Mouse (Mus musculus) forebrain, postnatal 0 days (tissue): ENCODE measurements at regions not wholly inside any gene's neighbourhood (a gene's known extent, or its start where the extent isn't known, plus 50 kb on each side); places are given as distances from the start of the nearest gene placed in this dataset.
A peak's percentile ranks its signal among the peaks of the same experiment; 100 is the strongest.

Experiments used
- ATAC-seq: fragments of 200-750 bp; cut with Nextera tagmentation; 2 replicates; pipeline ENCODE4 v1.8.0; 2017; ENCODE audit warnings: mild to moderate bottlenecking, moderate library complexity
- DNase-seq: peaks from one replicate; pipeline ENCODE4 v3.0.0-alpha.2; 2015
- H3K27ac ChIP-seq: fragments of 300-500 bp; sonication (generic); 2 replicates; pipeline ENCODE4 v1.5.1; 2014; ENCODE audit warnings: low read depth, mild to moderate bottlenecking, antibody characterized with exemption, low read length, moderate library complexity, mixed read lengths
- H3K27me3 ChIP-seq: fragments of 300-500 bp; sonication (generic); 2 replicates; pipeline ENCODE4 v1.6.1; 2014; ENCODE audit warnings: mild to moderate bottlenecking, low read length, mixed read lengths; ENCODE audit not compliant: insufficient read depth
- H3K36me3 ChIP-seq: fragments of 300-500 bp; sonication (generic); 2 replicates; pipeline ENCODE4 v1.6.1; 2014; ENCODE audit warnings: mild to moderate bottlenecking, moderate library complexity; ENCODE audit not compliant: insufficient read depth
- H3K4me1 ChIP-seq: fragments of 300-500 bp; sonication (generic); 2 replicates; pipeline ENCODE4 v1.6.1; 2014; ENCODE audit warnings: antibody characterized with exemption; ENCODE audit not compliant: insufficient read depth
- H3K4me2 ChIP-seq: fragments of 300-500 bp; sonication (generic); 2 replicates; pipeline ENCODE4 v1.6.1; 2014; ENCODE audit warnings: low read depth, mild to moderate bottlenecking, moderate library complexity
- H3K4me3 ChIP-seq: fragments of 300-500 bp; sonication (generic); 2 replicates; pipeline ENCODE4 v1.5.1; 2014; ENCODE audit warnings: low read depth, low read length, mixed read lengths
- H3K9ac ChIP-seq: fragments of 300-500 bp; sonication (generic); 2 replicates; pipeline ENCODE4 v1.6.1; 2014; ENCODE audit warnings: mild to moderate bottlenecking
- H3K9me3 ChIP-seq: fragments of 300-500 bp; sonication (generic); 2 replicates; pipeline ENCODE4 v1.6.1; 2016; ENCODE audit warnings: low read length
- CTCF ChIP-seq: sonication (generic); IDR thresholded peaks from 2 replicates; pipeline ENCODE4 v1.5.1; 2016; ENCODE audit warnings: antibody characterized with exemption, control low read depth, low read depth
- WGBS: fragments of 180-500 bp; shearing (Covaris S2); extraction: QIAGEN DNeasy Blood & Tissue Kit; methylation state at CpG from one replicate; pipeline ENCODE4 v1.1.7; 2014; 5-methylcytosine and 5-hydroxymethylcytosine counted together

GRCm38 (mm10) chr6:31313869-31314470 lies 84.6 kb upstream of the Mkln1 start:
- no peak for TF ChIP-seq CTCF
- no peak for DNase-seq
- Histone ChIP-seq H3K27ac (no peak overlapping the region), H3K9ac (no peak overlapping the region), H3K36me3 (no peaks in the 10 kb centered on the region), H3K4me1 (no peaks in the 10 kb centered on the region), H3K4me2 (no peak overlapping the region), H3K4me3 (no peak overlapping the region), H3K27me3 (0 out of 2 replicates have a peak, but pooled peaks cover 4% of the 10 kb centered on the region), H3K9me3 (no peaks in the 10 kb centered on the region)
- no peak for ATAC-seq
- 68% methylated on average over 5 of the region's 5 CpGs for WGBS

- H3K9ac ChIP-seq: no peak overlapping the region
- TF ChIP-seq CTCF: no peak
- H3K27me3 ChIP-seq: 0 out of 2 replicates have a peak, but pooled peaks cover 5% of the 10 kb centered on the region
- H3K9me3 ChIP-seq: no peaks in the 10 kb centered on the region
- H3K4me3 ChIP-seq: no peak overlapping the region
- H3K4me1 ChIP-seq: no peaks in the 10 kb centered on the region
- ATAC-seq (no peak), DNase-seq (no peak)
- peak overlapping the region; percentile 27 for H3K4me2 ChIP-seq
- no peaks in the 10 kb centered on the region for H3K36me3 ChIP-seq
- 11% methylated on average over 12 of the region's 12 CpGs for WGBS
- no peak overlapping the region for H3K27ac ChIP-seq
These were observed 80.8 kb upstream of the Mkln1 start for GRCm38 (mm10) chr6:31317741-31318225.

GRCm38 (mm10) chr6:31318506-31318905 lies 80.0 kb upstream of the Mkln1 start:
- TF ChIP-seq CTCF: peak; percentile 29

GRCm38 (mm10) chr6:31319431-31319830 lies 79.1 kb upstream of the Mkln1 start:
- 0 out of 2 replicates have a peak, but pooled peaks cover under 1% of the 10 kb centered on the region for H3K4me1 ChIP-seq
- no peak overlapping the region for H3K4me2 ChIP-seq
- H3K27me3 ChIP-seq: 0 out of 2 replicates have a peak, but pooled peaks cover 5% of the 10 kb centered on the region
- ATAC-seq: no peak
- WGBS: 77% methylated on average over 2 of the region's 2 CpGs
- no peak overlapping the region for H3K9ac ChIP-seq
- H3K4me3 ChIP-seq: no peak overlapping the region
- no peaks in the 10 kb centered on the region for H3K36me3 ChIP-seq
- H3K27ac ChIP-seq: no peak overlapping the region
- H3K9me3 ChIP-seq: no peaks in the 10 kb centered on the region
- DNase-seq: no peak
- no peak for TF ChIP-seq CTCF

More at GRCm38 (mm10) chr6:31318506-31318905, 80.0 kb upstream of the Mkln1 start:
- Histone ChIP-seq H3K4me1 (no peaks in the 10 kb centered on the region), H3K27me3 (0 out of 2 replicates have a peak, but pooled peaks cover 5% of the 10 kb centered on the region), H3K27ac (no peak overlapping the region), H3K4me2 (0 out of 2 replicates have a peak overlapping the region, but pooled peaks have one; percentile 27), H3K36me3 (no peaks in the 10 kb centered on the region), H3K9ac (no peak overlapping the region), H3K4me3 (no peak overlapping the region), H3K9me3 (no peaks in the 10 kb centered on the region)
- ATAC-seq: no peak
- WGBS: 10% methylated on average over 11 of the region's 11 CpGs
- DNase-seq: no peak

- Histone ChIP-seq H3K36me3 (no peaks in the 10 kb centered on the region), H3K27ac (no peak overlapping the region), H3K4me1 (0 out of 2 replicates have a peak, but pooled peaks cover 6% of the 10 kb centered on the region), H3K4me3 (no peak overlapping the region), H3K9me3 (no peaks in the 10 kb centered on the region), H3K27me3 (0 out of 2 replicates have a peak, but pooled peaks cover 5% of the 10 kb centered on the region), H3K9ac (no peak overlapping the region), H3K4me2 (no peak overlapping the region)
- ATAC-seq (no peak), DNase-seq (no peak)
- WGBS: 68% methylated on average over 3 of the region's 3 CpGs
- no peak for TF ChIP-seq CTCF
These were observed 78.2 kb upstream of the Mkln1 start for GRCm38 (mm10) chr6:31320141-31320830.

GRCm38 (mm10) chr6:31321066-31321846 lies 77.3 kb upstream of the Mkln1 start:
- TF ChIP-seq CTCF: no peak

More at GRCm38 (mm10) chr6:31321066-31321846, 77.3 kb upstream of the Mkln1 start:
- H3K4me2 ChIP-seq: no peak overlapping the region
- no peaks in the 10 kb centered on the region for H3K9me3 ChIP-seq
- WGBS: 78% methylated on average over 7 of the region's 7 CpGs
- DNase-seq: no peak
- no peaks in the 10 kb centered on the region for H3K36me3 ChIP-seq
- no peak overlapping the region for H3K27ac ChIP-seq
- 0 out of 2 replicates have a peak, but pooled peaks cover 6% of the 10 kb centered on the region for H3K4me1 ChIP-seq
- ATAC-seq: no peak
- H3K4me3 ChIP-seq: no peak overlapping the region
- no peak overlapping the region for H3K9ac ChIP-seq
- 0 out of 2 replicates have a peak, but pooled peaks cover 5% of the 10 kb centered on the region for H3K27me3 ChIP-seq
